Mouse (Mus musculus): ENCODE data around the gene Aatk. TPM values are rescaled to one million over a fixed set of nuclear protein-coding genes. Genes with fewer than 3 reads are reported as not detected.

The Aatk gene
- total RNA-seq, 2 experiments from 2014 or later, result 193 to 203 TPM

DNA sequence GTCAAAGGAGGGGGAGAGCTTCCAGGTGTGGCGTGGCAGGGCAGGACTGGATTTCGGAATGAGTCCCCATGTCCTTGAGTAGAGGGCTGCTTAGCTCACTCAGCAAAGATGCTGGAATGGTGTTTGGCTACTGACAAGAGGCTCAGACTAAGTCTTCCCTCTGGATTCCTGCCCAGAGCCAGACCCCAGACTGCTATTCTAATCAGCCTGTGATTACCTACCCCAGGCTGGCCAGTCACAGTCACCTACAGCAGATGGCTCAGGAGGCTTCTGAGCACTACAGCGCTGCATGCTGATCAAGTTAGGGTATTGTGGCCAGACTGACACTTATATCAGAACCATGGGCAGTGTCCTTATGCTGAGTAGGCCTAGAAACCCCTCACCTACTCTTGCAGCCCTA lies 64.7 kb downstream of the Aatk start:
- H3K4me3 ChIP-seq, result no peak overlapping the region
- peak overlapping the region; percentile 24; the same call in 1 of the 2 replicates for H3K27ac ChIP-seq
- no peak for DNase-seq (ENCODE audit: extremely low spot score in 1 of 2, low spot score in 2 of 2)
- intact Hi-C loops (cut with DNase I), result no loop called here
- TF ChIP-seq CTCF (IDR thresholded peaks at IDR 0.05), result no peak

DNA sequence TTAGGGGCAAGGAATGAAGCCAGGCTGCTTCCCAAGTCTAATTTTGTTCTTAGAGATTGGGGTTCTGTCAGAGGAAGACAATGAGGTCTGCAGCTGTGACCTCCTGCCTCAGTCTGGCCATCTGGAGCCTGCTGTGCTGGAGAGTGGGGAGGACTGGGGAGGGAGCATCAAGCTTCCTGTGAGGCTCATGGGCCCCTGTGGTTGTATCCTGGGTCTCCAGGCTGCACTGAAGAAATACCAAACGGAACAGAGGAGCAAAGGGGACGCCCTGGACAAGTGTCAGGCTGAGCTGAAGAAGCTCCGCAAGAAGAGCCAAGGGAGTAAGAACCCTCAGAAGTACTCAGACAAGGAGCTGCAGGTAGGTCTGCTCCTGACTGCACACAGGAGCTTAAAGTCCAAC lies 65.2 kb downstream of the Aatk start:
- TF ChIP-seq CTCF (IDR thresholded peaks at IDR 0.05), result no peak
- DNase-seq (ENCODE audit: extremely low spot score in 1 of 2, low spot score in 2 of 2), result no peak
- intact Hi-C loops (cut with DNase I), result no loop called here
- Histone ChIP-seq H3K4me3 (no peak overlapping the region), H3K27ac (peak overlapping the region; percentile 24; the same call in 1 of the 2 replicates)

DNA sequence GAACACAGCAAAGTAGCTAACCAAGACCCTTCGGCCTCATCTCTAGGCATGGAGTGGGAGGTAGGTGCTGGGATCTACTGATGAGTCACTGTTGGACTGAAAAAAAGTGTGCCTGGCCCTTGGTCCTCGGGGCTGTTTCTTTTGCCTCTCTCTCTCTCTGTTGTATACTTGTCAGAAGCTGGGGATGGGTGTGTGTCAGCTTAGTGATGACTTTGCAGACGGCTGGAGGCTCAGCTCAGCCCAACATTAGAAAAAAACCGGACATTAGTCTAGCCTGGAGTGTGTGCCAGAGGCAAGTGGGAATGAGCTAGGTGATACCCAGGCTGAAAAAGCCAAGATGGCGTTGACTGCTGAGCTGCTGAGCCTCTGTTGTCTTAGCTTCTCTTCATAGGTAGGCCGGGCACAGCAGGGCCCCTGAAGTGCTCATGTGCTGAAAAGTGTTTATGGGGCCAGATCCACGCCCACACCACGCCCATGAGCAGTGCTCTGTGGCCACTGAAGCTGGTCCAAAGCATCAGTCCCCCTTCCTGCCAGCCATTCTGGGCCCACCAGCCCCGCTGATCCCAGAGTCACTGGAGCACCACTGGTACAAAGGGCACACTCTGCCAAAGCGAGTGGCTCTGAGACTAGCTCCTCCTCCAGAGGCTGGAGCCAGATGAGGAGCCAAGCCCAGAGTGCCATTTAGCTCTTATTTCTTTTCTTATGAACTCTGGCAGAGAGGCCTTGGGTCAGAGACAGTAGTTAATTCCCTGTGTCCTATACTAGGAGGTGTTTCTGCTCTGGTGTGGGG lies 67.2 kb downstream of the Aatk start:
- peak overlapping the region; percentile 7; the same call in 1 of the 2 replicates for H3K27ac ChIP-seq
- H3K4me3 ChIP-seq, result no peak overlapping the region
- DNase-seq (ENCODE audit: extremely low spot score in 1 of 2, low spot score in 2 of 2), result no peak
- no peak for TF ChIP-seq CTCF (IDR thresholded peaks at IDR 0.05)
- intact Hi-C loops (cut with DNase I), result no loop called here

DNA sequence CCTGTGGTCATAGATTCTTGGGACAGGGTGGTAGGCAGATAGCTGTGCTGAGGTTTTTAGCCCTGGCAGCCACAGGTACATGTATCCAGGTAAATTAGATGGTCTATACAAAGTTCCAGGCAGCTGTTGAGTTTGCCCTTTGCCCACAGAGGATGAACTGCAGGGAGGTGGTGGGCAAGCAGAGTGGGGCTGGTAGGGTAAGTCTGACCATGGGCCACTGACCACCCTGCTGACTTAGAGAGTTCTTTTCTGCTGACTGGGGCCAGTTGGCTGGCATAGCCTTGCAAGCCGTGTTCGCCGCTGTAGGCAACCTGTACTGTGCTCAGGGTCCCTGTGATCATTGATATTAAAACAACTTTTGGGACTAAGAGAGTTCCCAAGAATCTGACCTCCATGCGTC lies 68.3 kb downstream of the Aatk start:
- no peak for TF ChIP-seq CTCF (IDR thresholded peaks at IDR 0.05)
- intact Hi-C loops (cut with DNase I), result no loop called here
- DNase-seq (ENCODE audit: extremely low spot score in 1 of 2, low spot score in 2 of 2), result no peak
- Histone ChIP-seq H3K4me3 (no peak overlapping the region), H3K27ac (no peak overlapping the region)

DNA sequence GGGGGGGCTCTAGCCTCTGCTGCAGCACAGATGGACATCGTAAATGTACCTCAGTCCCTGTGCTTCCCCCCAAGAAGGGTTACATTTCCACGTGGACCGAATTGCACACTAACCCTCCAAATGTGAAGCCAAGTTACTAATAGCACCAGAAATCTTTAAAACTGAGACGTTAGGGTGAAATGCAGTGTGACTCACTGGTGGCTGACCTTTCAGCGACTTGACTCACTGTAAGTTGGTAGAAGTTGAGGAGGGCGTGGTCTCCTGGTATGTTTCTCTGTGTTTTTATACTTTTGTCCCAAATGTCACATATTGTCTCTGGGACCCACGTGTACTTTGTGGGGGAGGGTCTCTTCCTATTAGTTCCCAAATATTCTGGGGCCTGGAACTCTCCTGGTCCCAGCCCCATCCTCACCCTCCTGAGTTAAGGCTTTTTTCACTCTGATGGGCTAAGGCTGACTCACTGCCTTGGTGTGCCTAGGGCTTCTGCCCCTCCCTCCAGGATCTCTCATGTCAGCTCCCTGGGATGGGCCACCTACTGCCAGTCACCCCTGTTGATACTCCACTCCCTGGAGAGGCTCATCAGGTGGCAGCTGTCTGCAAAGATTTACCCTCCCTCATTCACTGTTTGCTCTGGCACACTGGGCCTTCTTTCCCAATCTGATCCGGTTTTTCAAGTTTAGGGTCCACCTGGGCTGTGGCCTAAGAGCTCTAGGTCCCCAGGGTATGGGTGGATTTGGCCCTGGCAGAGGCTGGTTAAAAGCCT lies 71.0 kb downstream of the Aatk start:
- intact Hi-C loops (cut with DNase I), result no loop called here
- no peak for TF ChIP-seq CTCF (IDR thresholded peaks at IDR 0.05)
- no peak overlapping the region for H3K4me3 ChIP-seq
- DNase-seq (ENCODE audit: extremely low spot score in 1 of 2, low spot score in 2 of 2), result no peak
- H3K27ac ChIP-seq, result no peak overlapping the region

DNA sequence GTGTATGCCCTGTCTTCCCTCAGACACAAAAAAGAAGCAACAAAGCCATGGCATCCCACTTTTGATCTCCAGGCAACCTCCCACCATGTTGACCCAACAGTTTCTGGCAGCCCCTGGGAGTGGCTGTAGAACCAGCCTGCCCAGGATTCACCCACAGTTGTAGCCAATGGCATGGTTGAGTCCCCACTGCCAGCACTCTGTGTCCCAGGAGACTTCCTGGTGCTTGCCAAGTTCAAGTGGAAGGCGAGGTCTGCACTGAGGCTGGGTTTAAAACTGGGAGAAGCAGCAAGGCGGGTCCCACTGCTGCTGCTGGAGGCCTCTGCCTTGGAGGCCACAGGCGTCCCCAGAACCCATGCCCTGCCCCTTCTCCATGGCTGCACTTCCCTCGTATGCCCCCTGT lies 73.2 kb downstream of the Aatk start:
- TF ChIP-seq CTCF (IDR thresholded peaks at IDR 0.05), result no peak
- H3K4me3 ChIP-seq, result no peak overlapping the region
- DNase-seq (ENCODE audit: extremely low spot score in 1 of 2, low spot score in 2 of 2), result no peak
- H3K27ac ChIP-seq, result no peak overlapping the region
- intact Hi-C loops (cut with DNase I), result no loop called here

DNA sequence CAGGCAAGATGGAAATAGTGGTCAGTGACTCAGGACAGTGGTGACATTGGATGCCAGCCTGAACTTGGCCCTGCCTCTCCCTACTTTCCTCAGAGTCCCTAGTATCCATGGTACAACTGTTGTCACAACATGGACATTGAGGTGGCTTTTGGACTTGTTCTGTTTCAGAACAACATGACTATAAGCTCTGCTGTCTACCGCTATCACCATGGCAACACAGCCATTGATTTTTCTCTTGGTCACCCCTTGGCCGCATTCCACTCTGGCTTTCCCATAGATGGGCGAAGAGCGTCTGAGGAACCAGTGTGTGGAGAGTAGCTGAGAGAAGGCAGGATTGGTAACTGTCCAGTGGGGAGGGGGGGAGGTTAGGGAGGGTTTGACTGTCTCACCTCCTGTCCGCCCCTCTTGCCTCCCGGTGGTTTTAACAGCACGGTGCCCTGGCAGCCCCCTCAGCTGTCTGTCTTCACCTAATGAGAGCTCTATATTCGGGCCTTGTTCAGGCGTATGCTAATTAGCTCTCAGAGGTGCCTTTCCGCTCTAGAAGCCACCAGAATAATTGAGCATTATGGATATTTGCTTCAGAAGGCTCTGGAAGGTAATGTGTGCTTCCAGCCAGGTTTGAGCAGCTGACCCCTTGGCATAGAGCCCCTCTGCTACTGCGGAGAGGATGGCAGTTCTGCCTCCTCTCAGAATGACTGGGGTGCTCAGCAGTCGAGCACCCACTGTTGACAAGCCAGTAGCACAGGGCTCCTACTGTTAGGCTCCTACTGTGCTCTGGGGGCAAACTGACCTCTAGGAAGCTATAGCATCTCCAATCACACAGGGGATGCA lies 76.7 kb downstream of the Aatk start:
- TF ChIP-seq CTCF (IDR thresholded peaks at IDR 0.05), result no peak
- intact Hi-C loops (cut with DNase I), result no loop called here
- H3K27ac ChIP-seq, result no peak overlapping the region

DNA sequence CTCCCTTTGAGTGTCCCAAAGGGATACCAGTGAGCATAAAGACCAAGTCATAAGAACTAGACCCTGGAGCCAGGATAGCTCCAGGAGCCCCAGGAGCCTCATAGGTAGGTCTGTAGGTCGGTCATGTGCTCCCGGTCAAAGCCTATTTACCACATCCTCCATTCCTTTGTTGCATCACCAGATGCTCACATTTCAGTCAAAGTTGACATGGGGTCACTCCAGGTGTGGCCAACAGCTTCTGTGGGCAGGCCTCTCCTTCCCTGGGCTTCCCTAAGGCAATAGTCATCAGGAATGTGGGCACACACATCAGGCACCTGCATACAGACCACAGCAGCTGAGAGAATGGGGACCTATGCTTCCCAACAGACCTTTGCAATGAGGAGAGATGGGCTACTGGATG lies 79.1 kb downstream of the Aatk start:
- Histone ChIP-seq H3K4me3 (no peak overlapping the region), H3K27ac (no peak overlapping the region)
- intact Hi-C loops (cut with DNase I), result no loop called here
- no peak for TF ChIP-seq CTCF (IDR thresholded peaks at IDR 0.05)
- no peak for DNase-seq (ENCODE audit: extremely low spot score in 1 of 2, low spot score in 2 of 2)

More for the DNA sequence above, 76.7 kb downstream of the Aatk start:
- no peak for DNase-seq (ENCODE audit: extremely low spot score in 1 of 2, low spot score in 2 of 2)
- H3K4me3 ChIP-seq, result no peak overlapping the region

DNA sequence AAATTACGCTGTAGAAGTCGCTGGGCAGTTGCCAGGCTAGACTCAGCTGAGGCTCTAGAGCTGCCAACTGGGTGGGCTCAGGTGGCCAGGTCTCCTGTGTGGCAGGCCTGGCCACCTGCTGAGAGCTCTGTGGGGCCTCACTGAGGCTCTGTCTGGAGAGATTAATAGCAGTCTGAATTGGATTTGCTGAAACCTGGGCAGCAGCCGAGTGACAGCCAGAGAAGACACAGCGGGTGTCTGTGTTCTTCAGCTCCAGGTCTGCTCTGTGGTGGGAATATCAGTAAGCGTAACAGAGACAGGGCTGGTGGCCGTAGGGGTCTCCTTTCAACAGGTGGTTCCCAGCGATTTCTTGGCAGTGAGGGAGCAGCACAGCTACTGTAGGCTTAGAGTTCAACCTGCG lies 79.6 kb downstream of the Aatk start:
- DNase-seq (ENCODE audit: extremely low spot score in 1 of 2, low spot score in 2 of 2), result no peak
- TF ChIP-seq CTCF (IDR thresholded peaks at IDR 0.05), result no peak
- intact Hi-C loops (cut with DNase I), result no loop called here
- Histone ChIP-seq H3K4me3 (no peak overlapping the region), H3K27ac (no peak overlapping the region)

DNA sequence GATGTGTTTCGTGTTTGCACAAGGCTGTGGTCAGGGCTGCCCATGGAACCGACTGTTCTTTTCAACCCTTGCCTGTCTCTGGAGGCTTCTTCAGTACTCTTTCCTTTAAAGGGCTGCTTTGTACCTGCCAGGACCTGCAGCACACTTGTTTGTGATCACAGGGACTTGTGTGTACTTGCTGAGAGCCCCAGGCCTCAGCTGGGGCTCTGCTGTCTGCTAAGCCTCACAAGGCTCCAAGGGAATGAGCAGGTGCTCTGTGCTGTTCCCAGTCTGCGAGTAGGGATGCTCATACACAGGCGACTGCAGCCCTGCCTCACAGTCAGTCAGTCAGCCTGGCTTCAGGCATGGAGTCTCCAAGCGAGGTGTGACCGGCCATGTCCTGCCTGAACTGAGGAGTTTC lies 80.7 kb downstream of the Aatk start:
- intact Hi-C loops (cut with DNase I), result no loop called here
- Histone ChIP-seq H3K27ac (no peak overlapping the region), H3K4me3 (no peak overlapping the region)
- DNase-seq (ENCODE audit: extremely low spot score in 1 of 2, low spot score in 2 of 2), result no peak
- TF ChIP-seq CTCF (IDR thresholded peaks at IDR 0.05), result no peak

DNA sequence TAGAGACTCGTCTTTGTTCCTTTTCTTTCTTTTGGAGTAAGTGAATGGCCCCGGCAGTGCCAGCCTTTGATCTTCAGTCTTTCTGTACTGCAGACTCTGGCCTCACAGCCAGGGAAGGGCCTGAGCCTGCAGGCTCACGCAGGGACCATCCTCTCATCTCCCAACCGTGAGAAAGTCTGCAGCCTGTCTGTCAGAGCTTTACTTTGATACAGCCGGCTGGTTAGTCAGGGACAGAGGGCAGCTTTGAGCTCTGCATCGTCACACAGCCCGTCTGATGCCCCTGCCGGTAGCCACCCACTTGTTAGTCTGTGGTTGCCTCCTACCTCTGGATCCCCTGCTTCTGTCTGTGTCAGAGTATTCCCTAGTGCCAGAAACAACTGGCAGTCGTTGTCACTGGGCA lies 81.9 kb downstream of the Aatk start:
- DNase-seq (ENCODE audit: extremely low spot score in 1 of 2, low spot score in 2 of 2), result no peak
- no peak for TF ChIP-seq CTCF (IDR thresholded peaks at IDR 0.05)
- Histone ChIP-seq H3K27ac (no peak overlapping the region; the same call in 1 of the 2 replicates), H3K4me3 (no peak overlapping the region)
- intact Hi-C loops (cut with DNase I), result no loop called here

DNA sequence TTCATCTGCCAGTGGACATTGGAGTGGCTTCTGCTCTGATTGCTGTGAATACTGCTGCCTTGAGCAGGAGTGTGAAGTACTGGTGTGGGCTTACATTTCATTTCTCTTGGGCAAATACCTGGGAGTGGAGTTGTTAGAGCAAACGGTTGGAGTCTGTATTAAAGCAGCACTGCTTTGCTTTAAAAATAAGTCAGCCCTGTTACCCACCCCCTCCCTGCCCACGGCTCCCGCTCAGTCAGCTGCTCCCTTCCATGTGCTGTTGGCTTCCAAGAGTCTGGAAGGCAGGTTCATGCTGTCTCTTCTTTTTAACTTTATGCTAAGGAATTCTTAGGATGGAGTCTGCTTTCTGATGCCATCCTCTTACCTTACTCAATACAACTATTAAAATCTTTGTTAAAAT lies 85.5 kb downstream of the Aatk start:
- DNase-seq (ENCODE audit: extremely low spot score in 1 of 2, low spot score in 2 of 2), result no peak
- intact Hi-C loops (cut with DNase I), result loop anchor here (2.0 kb wide), 1 partner anchor 29 kb away; no protein-coding TSS in a partner anchor
- no peak overlapping the region for H3K4me3 ChIP-seq
- no peak for TF ChIP-seq CTCF (IDR thresholded peaks at IDR 0.05)
- H3K27ac ChIP-seq, result peak overlapping the region; percentile 75; the same call in 1 of the 2 replicates
